ENCODE assay signal across 7 mouse cellular contexts in the genomic region with DNA sequence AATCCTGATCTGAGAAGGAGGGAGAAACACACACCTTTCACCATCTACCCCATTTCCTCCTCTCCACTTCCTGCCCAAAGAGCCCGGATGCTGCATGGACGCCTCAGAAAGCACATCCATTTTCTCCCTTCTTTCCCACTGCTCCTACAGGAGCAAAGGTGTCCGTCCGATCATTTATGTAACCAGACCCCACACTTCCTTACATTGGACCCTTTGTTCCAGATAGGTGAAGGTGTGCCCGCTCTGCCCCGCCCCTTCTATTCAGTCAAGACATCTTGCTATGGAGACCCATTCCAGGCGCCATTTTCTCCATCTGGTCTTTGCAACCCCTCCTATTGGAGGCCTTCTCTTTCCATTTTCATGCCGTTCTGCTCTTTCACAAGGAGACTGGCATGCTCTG. TPM values are rescaled to one million over a fixed set of nuclear protein-coding genes. Genes with fewer than 3 reads are reported as not detected.
DNase-seq lines count a peak whose midpoint lies in the region; ATAC-seq and TF ChIP-seq lines count a peak whose summit lies in the region.

No protein-coding gene starts in this region.

- ATAC-seq in forebrain, embryonic 14.5 days = peak; percentile 19; the same call in 1 of the 2 replicates
- ATAC-seq in liver, postnatal 0 days = no peak
- no peak for ATAC-seq in activated CD4-positive, CD25-positive, alpha-beta regulatory T cell, adult 4 months

- peaks cover 50% of the 10 kb centered on the region for H3K79me3 ChIP-seq in C2C12 (ENCODE audit: low read depth)

- WGBS in forebrain, embryonic 14.5 days = 53% methylated on average over 8 of the region's 8 CpGs
- 44% methylated on average over 8 of the region's 8 CpGs for WGBS in liver, postnatal 0 days (ENCODE audit: insufficient replicate concordance)

- peaks cover 10% of the 10 kb centered on the region; the same call in 1 of the 2 replicates for H3K4me1 ChIP-seq in forebrain, embryonic 14.5 days (ENCODE audit: control insufficient read depth, insufficient read depth, low read length)
- no peaks in the 10 kb centered on the region for H3K4me1 ChIP-seq in liver, postnatal 0 days (ENCODE audit: insufficient read depth)

- H3K9me3 ChIP-seq in forebrain, embryonic 14.5 days (replicated peaks; ENCODE audit: control insufficient read depth, low read length) = peaks cover 38% of the 10 kb centered on the region
- H3K9me3 ChIP-seq in liver, postnatal 0 days (ENCODE audit: low read length) = peaks cover 9% of the 10 kb centered on the region

- TF ChIP-seq CTCF in C2C12 (IDR thresholded peaks at IDR 0.05; ENCODE audit: control insufficient read depth, insufficient read depth, insufficient read length) = no peak
- TF ChIP-seq CTCF in liver, postnatal 0 days (IDR thresholded peaks at IDR 0.05; ENCODE audit: low read depth) = no peak

- H3K27ac ChIP-seq in forebrain, embryonic 14.5 days (ENCODE audit: low read depth, low read length) = peak overlapping the region; percentile 61
- H3K27ac ChIP-seq in liver, postnatal 0 days (ENCODE audit: low read depth) = peak overlapping the region; percentile 74

- peak overlapping the region; percentile 75 for H3K9ac ChIP-seq in forebrain, embryonic 14.5 days (ENCODE audit: low read length)
- peak overlapping the region; percentile 73 for H3K9ac ChIP-seq in liver, postnatal 0 days (replicated peaks)

- peaks cover 9% of the 10 kb centered on the region for H3K27me3 ChIP-seq in C2C12 (ENCODE audit: control insufficient read depth, insufficient read depth, insufficient read length)
- H3K27me3 ChIP-seq in forebrain, embryonic 14.5 days (replicated peaks; ENCODE audit: control insufficient read depth, insufficient read depth, low read length) = peaks cover 25% of the 10 kb centered on the region
- peaks cover 24% of the 10 kb centered on the region for H3K27me3 ChIP-seq in liver, postnatal 0 days (ENCODE audit: insufficient read depth, low read length)

- peak overlapping the region; percentile 54 for H3ac ChIP-seq in C2C12 (ENCODE audit: control insufficient read depth, insufficient read length, low read depth)

- H3K36me3 ChIP-seq in C2C12 (ENCODE audit: control insufficient read depth, insufficient read depth) = no peaks in the 10 kb centered on the region
- H3K36me3 ChIP-seq in forebrain, embryonic 14.5 days (ENCODE audit: control insufficient read depth, insufficient read depth, low read length) = no peaks in the 10 kb centered on the region
- H3K36me3 ChIP-seq in liver, postnatal 0 days (replicated peaks; ENCODE audit: insufficient read depth, low read length) = no peaks in the 10 kb centered on the region

- peak overlapping the region; percentile 49 for H3K4me2 ChIP-seq in forebrain, embryonic 14.5 days (ENCODE audit: low read length)
- peak overlapping the region; percentile 67 for H3K4me2 ChIP-seq in liver, postnatal 0 days (ENCODE audit: low read depth, low read length)

- peak; percentile 50 for DNase-seq in 3T3-L1 (ENCODE audit: low read depth, low spot score)
- peak; percentile 71 for DNase-seq in forebrain, embryonic 14.5 days (ENCODE audit: low spot score)
- DNase-seq in liver, postnatal 0 days = peak; percentile 26
- no peak for DNase-seq in urinary bladder, adult 18-20 months (ENCODE audit: low spot score in 2 of 2)
- no peak for DNase-seq in kidney, adult 11 months

- no peak for TF ChIP-seq EP300 in liver, postnatal 0 days (IDR thresholded peaks at IDR 0.05; ENCODE audit: low read depth)

- H3K79me2 ChIP-seq in C2C12 (ENCODE audit: control insufficient read depth, insufficient read depth) = peaks cover 57% of the 10 kb centered on the region

- peak overlapping the region; percentile 61 for H3K4me3 ChIP-seq in C2C12 (ENCODE audit: insufficient read depth, poor library complexity, severe bottlenecking)
- H3K4me3 ChIP-seq in forebrain, embryonic 14.5 days (ENCODE audit: low read depth, low read length) = peak overlapping the region; percentile 50
- H3K4me3 ChIP-seq in liver, postnatal 0 days (ENCODE audit: low read depth, low read length) = peak overlapping the region; percentile 65

TF ChIP-seq in C2C12, 6 proteins besides CTCF, POLR2A, EP300 and RAD21:
- no peak for TF ChIP-seq MYOG (IDR thresholded peaks at IDR 0.05; ENCODE audit: control insufficient read depth, extremely low read depth, insufficient read length)
- no peak for TF ChIP-seq MYOD1 (IDR thresholded peaks at IDR 0.05; ENCODE audit: control insufficient read depth, insufficient read length, low read depth)
- no peak for TF ChIP-seq USF1 (IDR thresholded peaks at IDR 0.05; ENCODE audit: low read depth)
- TF ChIP-seq CEBPB (IDR thresholded peaks at IDR 0.05; ENCODE audit: low read depth) = no peak
- no peak for TF ChIP-seq FOSL1 (IDR thresholded peaks at IDR 0.05; ENCODE audit: insufficient read depth, low read length, poor library complexity, severe bottlenecking)
- TF ChIP-seq MAX (IDR thresholded peaks at IDR 0.05) = no peak
TF ChIP-seq in C2C12: peak in this region for 0.

RNA-seq across cellular contexts. Expression of gene Gnas, which starts 10.3 kb away (rescaled TPM):
- polyA plus RNA-seq in C2C12 (2012; fragmentation: generic; extraction: Trizol) = 1,078 TPM
- 966 and 1,076 TPM in 2 replicates for polyA plus RNA-seq in forebrain, embryonic 14.5 days (2014; fragmentation: Nextera tagmentation; extraction: Ambion mirVana)
- 332 and 343 TPM in 2 replicates for polyA plus RNA-seq in liver, postnatal 0 days (2015; fragmentation: Nextera tagmentation; extraction: Ambion mirVana)
- 100 to 1,000 TPM; 102 to 126 TPM for polyA plus RNA-seq in activated CD4-positive, CD25-positive, alpha-beta regulatory T cell, adult 4 months (2017; shearing (Covaris generic))

RNA-seq across cellular contexts. Expression of gene Gm20721, which starts 52.1 kb away (rescaled TPM):
- polyA plus RNA-seq in C2C12 (2012; fragmentation: generic; extraction: Trizol) = 2.9 TPM
- 5.9 and 6.3 TPM in 2 replicates for polyA plus RNA-seq in forebrain, embryonic 14.5 days (2014; fragmentation: Nextera tagmentation; extraction: Ambion mirVana)
- polyA plus RNA-seq in liver, postnatal 0 days (2015; fragmentation: Nextera tagmentation; extraction: Ambion mirVana) = 1.3 and 2.9 TPM in 2 replicates
- polyA plus RNA-seq in activated CD4-positive, CD25-positive, alpha-beta regulatory T cell, adult 4 months (2017; shearing (Covaris generic)) = under 1 TPM in 1 of 2 experiments, not detected in 1; 0.40 TPM

Comparison
In these comparisons a context has a peak if more than half of its experiments do, and no peak if none do; other contexts are left out.
1. DNase-seq: peak in 3T3-L1 (single experiment), forebrain, embryonic 14.5 days (single experiment) and liver, postnatal 0 days (single experiment); none in urinary bladder, adult 18-20 months (0 of 2) and kidney, adult 11 months (single experiment).
2. Peak in every context shown above with its lines, with median percentiles within 50 percentile points of each other: H3K4me3 ChIP-seq.